Mouse (Mus musculus): ENCODE measurements around the gene Dppa1. TPM values are rescaled to one million over a fixed set of nuclear protein-coding genes. Genes with fewer than 3 reads are reported as not detected.

Dppa1 gene
- total and polyA plus RNA-seq, 2 experiments from 2014 or later: not detected

DNA sequence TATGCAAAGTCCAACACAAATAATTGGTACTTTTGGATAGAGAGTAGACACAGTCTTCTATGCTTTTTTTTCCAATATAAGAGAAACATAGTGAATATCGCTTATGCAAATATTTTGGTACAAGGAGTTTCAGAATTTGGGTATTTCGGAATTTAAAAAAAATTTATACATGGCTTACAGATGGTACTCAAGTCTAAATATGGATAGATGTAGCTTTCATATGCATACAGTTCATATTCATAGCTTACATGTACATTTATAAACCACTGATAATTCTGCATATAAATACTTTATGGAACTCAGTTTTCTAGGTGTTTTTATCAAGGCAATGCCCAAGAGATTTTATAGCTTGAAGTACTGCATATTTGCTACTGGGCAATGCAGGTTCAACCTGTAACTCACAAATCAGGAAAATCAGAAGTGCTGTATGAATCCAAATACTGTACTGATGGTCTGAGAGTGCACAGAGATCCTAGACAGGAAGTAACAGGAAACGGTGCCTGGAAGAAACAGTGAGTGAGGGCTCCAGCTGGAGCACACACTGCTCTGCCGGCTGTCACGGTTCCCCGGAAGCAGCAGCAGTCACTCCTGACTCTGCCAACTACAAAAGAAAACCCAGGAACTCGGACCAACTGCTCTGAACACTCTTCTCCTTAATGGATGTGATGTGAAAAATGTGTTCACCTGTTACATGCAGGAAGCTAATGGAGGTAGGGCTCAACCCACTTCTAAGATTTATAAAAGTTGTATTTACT is 8.5 kb downstream of the Dppa1 start:
- H3K4me2 ChIP-seq (ENCODE audit: low read depth, low read length): no peak overlapping the region
- no peaks in the 10 kb centered on the region for H3K27me3 ChIP-seq (ENCODE audit: control insufficient read depth, insufficient read depth, low read length)
- no peak overlapping the region for H3K4me3 ChIP-seq (ENCODE audit: low read depth, low read length)
- H3K27ac ChIP-seq (ENCODE audit: low read depth): no peak overlapping the region
- ATAC-seq (ENCODE audit: insufficient read depth, low read depth) (no peak), DNase-seq (ENCODE audit: low spot score) (no peak)
- H3K9me3 ChIP-seq (replicated peaks; ENCODE audit: control insufficient read depth, low read length): no peaks in the 10 kb centered on the region
- no peaks in the 10 kb centered on the region for H3K36me3 ChIP-seq (replicated peaks; ENCODE audit: control insufficient read depth, insufficient read depth, low read length)
- no peak overlapping the region for H3K9ac ChIP-seq (replicated peaks; ENCODE audit: low read depth, low read length)
- 52% methylated on average over 7 of the region's 7 CpGs for WGBS
- H3K4me1 ChIP-seq (ENCODE audit: control insufficient read depth, insufficient read depth): no peaks in the 10 kb centered on the region
- TF ChIP-seq CTCF (IDR thresholded peaks at IDR 0.05; ENCODE audit: low read depth) (no peak), EP300 (IDR thresholded peaks at IDR 0.05; ENCODE audit: low read depth) (no peak)

DNA sequence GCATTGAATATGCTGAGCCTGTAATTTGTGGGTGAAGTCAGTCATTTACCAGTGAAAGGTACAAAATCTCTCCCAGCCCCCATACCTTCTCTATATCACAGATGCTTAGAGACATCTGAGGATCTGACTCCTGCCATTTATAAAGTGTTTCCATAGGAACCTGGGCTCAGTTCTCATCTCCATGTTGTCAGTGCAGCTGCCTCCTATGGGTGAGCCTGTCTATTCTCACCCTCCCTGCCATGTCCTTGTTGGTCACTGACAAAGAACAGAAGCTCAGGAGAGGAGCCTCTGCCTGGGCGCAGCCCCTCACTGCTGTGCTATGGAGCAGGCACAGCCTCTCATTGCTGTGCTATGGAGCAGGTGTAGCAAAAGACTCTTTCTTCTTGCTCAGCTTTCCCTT is 9.1 kb downstream of the Dppa1 start:
- TF ChIP-seq EP300 (IDR thresholded peaks at IDR 0.05; ENCODE audit: low read depth) (no peak), CTCF (IDR thresholded peaks at IDR 0.05; ENCODE audit: low read depth) (no peak)
- no peak overlapping the region for H3K27ac ChIP-seq (ENCODE audit: low read depth)
- H3K36me3 ChIP-seq (replicated peaks; ENCODE audit: control insufficient read depth, insufficient read depth, low read length): no peaks in the 10 kb centered on the region
- ATAC-seq (ENCODE audit: insufficient read depth, low read depth) (no peak), DNase-seq (ENCODE audit: low spot score) (no peak)
- no peak overlapping the region for H3K4me3 ChIP-seq (ENCODE audit: low read depth, low read length)
- H3K4me2 ChIP-seq (ENCODE audit: low read depth, low read length): no peak overlapping the region
- no peaks in the 10 kb centered on the region for H3K9me3 ChIP-seq (replicated peaks; ENCODE audit: control insufficient read depth, low read length)
- 66% methylated on average over 1 of the region's 1 CpGs for WGBS
- no peak overlapping the region for H3K9ac ChIP-seq (replicated peaks; ENCODE audit: low read depth, low read length)
- no peaks in the 10 kb centered on the region for H3K4me1 ChIP-seq (ENCODE audit: control insufficient read depth, insufficient read depth)
- H3K27me3 ChIP-seq (ENCODE audit: control insufficient read depth, insufficient read depth, low read length): no peaks in the 10 kb centered on the region

DNA sequence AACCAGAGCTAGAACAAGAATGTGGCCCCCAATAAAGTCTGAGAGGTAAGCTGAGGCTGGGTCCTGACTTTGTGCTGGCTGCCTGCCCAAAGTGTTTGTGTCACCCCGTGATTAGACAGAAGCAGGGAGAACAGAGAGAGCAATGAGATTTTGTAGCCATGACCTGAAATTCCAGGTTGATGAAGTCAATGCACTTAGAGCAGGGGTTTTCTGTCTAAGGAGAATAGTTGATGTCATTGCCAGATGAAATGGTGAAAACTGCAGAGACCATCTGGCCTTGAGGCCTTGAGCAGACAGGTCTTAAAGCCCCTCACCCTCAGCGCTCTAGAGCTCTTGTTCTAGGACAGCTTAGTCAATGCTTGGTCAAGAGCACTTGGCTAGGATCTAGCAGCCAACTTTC is 36.6 kb downstream of the Dppa1 start:
- 66% methylated on average over 2 of the region's 2 CpGs for WGBS
- Histone ChIP-seq H3K36me3 (replicated peaks; ENCODE audit: control insufficient read depth, insufficient read depth, low read length) (no peaks in the 10 kb centered on the region), H3K9ac (replicated peaks; ENCODE audit: low read depth, low read length) (no peak overlapping the region), H3K27me3 (ENCODE audit: control insufficient read depth, insufficient read depth, low read length) (no peaks in the 10 kb centered on the region), H3K4me1 (ENCODE audit: control insufficient read depth, insufficient read depth) (no peaks in the 10 kb centered on the region), H3K4me2 (ENCODE audit: low read depth, low read length) (no peak overlapping the region), H3K27ac (ENCODE audit: low read depth) (no peak overlapping the region), H3K4me3 (ENCODE audit: low read depth, low read length) (no peak overlapping the region), H3K9me3 (replicated peaks; ENCODE audit: control insufficient read depth, low read length) (no peaks in the 10 kb centered on the region)
- DNase-seq (ENCODE audit: low spot score): no peak
- no peak for ATAC-seq (ENCODE audit: insufficient read depth, low read depth)
- no peak for TF ChIP-seq CTCF (IDR thresholded peaks at IDR 0.05; ENCODE audit: low read depth)
- no peak for TF ChIP-seq EP300 (IDR thresholded peaks at IDR 0.05; ENCODE audit: low read depth)

DNA sequence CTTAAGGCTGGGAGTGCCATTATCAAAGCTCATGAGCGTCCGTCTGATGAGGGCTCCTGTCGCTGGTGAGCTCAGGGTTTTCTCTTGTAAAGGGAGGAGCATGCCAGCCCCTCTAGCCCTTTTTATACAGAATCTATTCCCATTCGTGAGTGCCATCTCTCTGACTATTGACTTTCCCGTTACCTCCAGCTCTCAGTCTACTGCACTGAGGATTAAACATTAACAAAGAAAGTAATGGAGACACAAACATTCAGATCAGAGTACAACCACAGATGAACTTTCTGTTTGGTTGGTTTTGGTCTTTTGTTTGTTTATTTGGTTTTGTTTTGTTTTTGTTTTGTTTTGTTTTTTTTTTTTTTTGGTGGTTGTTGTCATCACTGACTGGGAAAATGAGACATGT is 46.3 kb downstream of the Dppa1 start:
- H3K4me1 ChIP-seq (ENCODE audit: control insufficient read depth, insufficient read depth): no peaks in the 10 kb centered on the region
- no peak overlapping the region for H3K9ac ChIP-seq (replicated peaks; ENCODE audit: low read depth, low read length)
- TF ChIP-seq EP300 (IDR thresholded peaks at IDR 0.05; ENCODE audit: low read depth): no peak
- no peak for TF ChIP-seq CTCF (IDR thresholded peaks at IDR 0.05; ENCODE audit: low read depth)
- no peak overlapping the region for H3K4me3 ChIP-seq (ENCODE audit: low read depth, low read length)
- no peaks in the 10 kb centered on the region for H3K9me3 ChIP-seq (replicated peaks; ENCODE audit: control insufficient read depth, low read length)
- DNase-seq (ENCODE audit: low spot score): no peak
- no peak overlapping the region for H3K4me2 ChIP-seq (ENCODE audit: low read depth, low read length)
- H3K27me3 ChIP-seq (ENCODE audit: control insufficient read depth, insufficient read depth, low read length): no peaks in the 10 kb centered on the region
- 78% methylated on average over 5 of the region's 5 CpGs for WGBS
- no peak for ATAC-seq (ENCODE audit: insufficient read depth, low read depth)
- no peaks in the 10 kb centered on the region for H3K36me3 ChIP-seq (replicated peaks; ENCODE audit: control insufficient read depth, insufficient read depth, low read length)
- no peak overlapping the region for H3K27ac ChIP-seq (ENCODE audit: low read depth)

DNA sequence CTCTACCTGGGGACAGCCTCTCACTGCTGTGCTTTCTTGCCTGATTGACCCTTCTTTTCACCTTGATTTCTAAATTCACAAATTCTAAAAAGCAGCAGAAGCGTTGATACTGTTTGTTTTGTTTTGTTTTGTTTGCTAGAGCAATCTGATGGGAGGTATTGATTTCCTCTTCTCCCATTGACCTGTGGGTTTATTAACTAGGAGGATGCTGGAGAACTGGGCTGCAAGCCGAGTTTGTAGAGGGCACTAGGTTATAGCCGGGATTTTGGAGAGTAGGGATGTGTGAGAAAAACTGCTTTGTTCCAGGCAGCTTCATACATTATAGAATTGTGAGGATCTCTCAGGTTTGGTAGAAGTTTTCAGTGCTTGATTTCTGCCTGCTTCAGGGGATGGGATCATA is 48.6 kb downstream of the Dppa1 start:
- Histone ChIP-seq H3K4me3 (ENCODE audit: low read depth, low read length) (no peak overlapping the region), H3K27me3 (ENCODE audit: control insufficient read depth, insufficient read depth, low read length) (no peaks in the 10 kb centered on the region), H3K4me1 (ENCODE audit: control insufficient read depth, insufficient read depth) (no peaks in the 10 kb centered on the region), H3K4me2 (ENCODE audit: low read depth, low read length) (no peak overlapping the region), H3K27ac (ENCODE audit: low read depth) (no peak overlapping the region), H3K9me3 (replicated peaks; ENCODE audit: control insufficient read depth, low read length) (no peaks in the 10 kb centered on the region), H3K36me3 (replicated peaks; ENCODE audit: control insufficient read depth, insufficient read depth, low read length) (no peaks in the 10 kb centered on the region), H3K9ac (replicated peaks; ENCODE audit: low read depth, low read length) (no peak overlapping the region)
- no peak for TF ChIP-seq CTCF (IDR thresholded peaks at IDR 0.05; ENCODE audit: low read depth)
- TF ChIP-seq EP300 (IDR thresholded peaks at IDR 0.05; ENCODE audit: low read depth): no peak
- ATAC-seq (ENCODE audit: insufficient read depth, low read depth) (no peak), DNase-seq (ENCODE audit: low spot score) (no peak)
- 74% methylated on average over 3 of the region's 3 CpGs for WGBS

DNA sequence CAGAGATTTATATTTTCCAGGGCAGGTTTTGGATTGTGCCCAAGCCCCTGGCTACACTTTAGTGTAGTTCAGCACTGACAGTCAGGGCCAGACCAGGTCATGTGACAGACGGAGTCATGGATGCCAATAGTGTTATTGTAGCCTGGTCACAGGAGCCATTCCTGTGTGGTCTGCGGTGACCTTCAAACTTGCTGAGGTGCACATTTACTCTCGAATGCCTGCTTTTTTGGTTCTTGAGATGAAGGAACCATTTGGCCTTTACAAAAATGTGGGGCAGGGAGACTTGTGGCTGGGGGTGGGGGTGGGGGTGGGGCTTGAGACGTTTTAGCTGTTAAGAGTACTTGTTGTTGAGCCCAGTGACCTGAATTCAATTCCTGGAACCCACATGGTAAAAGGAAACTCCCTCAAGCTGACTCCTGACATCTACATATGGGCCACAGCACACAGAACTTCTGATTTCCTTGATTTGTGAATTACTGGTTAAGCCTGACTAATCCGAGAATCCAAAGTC is 50.2 kb downstream of the Dppa1 start:
- no peak overlapping the region for H3K9ac ChIP-seq (replicated peaks; ENCODE audit: low read depth, low read length)
- no peak overlapping the region for H3K4me3 ChIP-seq (ENCODE audit: low read depth, low read length)
- H3K36me3 ChIP-seq (replicated peaks; ENCODE audit: control insufficient read depth, insufficient read depth, low read length): no peaks in the 10 kb centered on the region
- H3K4me2 ChIP-seq (ENCODE audit: low read depth, low read length): no peak overlapping the region
- H3K4me1 ChIP-seq (ENCODE audit: control insufficient read depth, insufficient read depth): no peaks in the 10 kb centered on the region
- no peak for ATAC-seq (ENCODE audit: insufficient read depth, low read depth)
- H3K9me3 ChIP-seq (replicated peaks; ENCODE audit: control insufficient read depth, low read length): no peaks in the 10 kb centered on the region
- H3K27me3 ChIP-seq (ENCODE audit: control insufficient read depth, insufficient read depth, low read length): no peaks in the 10 kb centered on the region
- DNase-seq (ENCODE audit: low spot score): no peak
- WGBS: 56% methylated on average over 5 of the region's 5 CpGs
- no peak overlapping the region for H3K27ac ChIP-seq (ENCODE audit: low read depth)
- no peak for TF ChIP-seq EP300 (IDR thresholded peaks at IDR 0.05; ENCODE audit: low read depth)
- TF ChIP-seq CTCF (IDR thresholded peaks at IDR 0.05; ENCODE audit: low read depth): no peak
